Mouse (Mus musculus) brain, embryonic 18.5 days (tissue): ENCODE data around the gene Fars2.

ENCODE experiments used
- DNase-seq: peaks from one replicate; pipeline ENCODE4 v3.0.0-alpha.2; 2012; ENCODE audit warnings: low read depth, low spot score

Fars2 gene

DNA sequence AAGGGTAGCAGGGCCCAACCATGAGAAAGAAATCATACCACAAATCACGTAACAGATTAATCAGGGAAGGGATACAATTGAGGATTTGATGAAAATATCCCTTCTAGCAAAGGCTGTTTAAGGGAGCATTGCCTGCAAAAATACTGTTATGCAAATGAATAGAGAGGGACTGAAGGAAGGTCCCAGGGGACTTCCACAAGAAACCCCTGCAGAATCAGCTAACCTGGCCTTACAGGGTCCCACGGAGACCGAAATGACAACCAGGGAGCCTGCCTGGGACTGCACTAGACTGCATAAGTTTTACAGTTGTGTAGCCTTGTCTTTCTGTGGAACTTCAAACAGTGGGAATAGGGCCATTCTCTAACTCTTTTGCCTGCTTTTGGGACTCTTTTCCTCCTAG lies 98.8 kb downstream of the Fars2 start:
- DNase-seq = no peak

GRCm38 (mm10) chr13:36218347-36218746 lies 101.1 kb downstream of the Fars2 start:
- no peak for DNase-seq

DNA sequence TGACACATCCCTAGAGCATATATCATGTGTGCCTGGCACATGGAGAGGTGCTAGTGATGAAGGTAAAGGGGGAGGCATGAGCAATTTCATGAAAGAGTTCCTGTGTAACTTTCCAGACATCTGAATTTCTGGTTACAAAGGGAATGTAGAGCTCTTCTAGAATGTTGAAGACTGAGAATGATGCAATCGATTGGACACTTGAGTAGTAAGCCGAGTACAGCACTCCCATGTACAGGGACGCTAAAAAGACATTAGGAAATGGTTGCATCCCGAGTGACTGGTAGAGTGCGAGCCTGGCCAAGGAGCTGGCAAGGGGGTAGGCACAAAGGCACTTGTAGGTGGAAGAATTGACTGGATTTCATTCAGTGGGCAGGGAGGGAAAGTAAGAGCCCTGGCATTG lies 102.3 kb downstream of the Fars2 start:
- no peak for DNase-seq

DNA sequence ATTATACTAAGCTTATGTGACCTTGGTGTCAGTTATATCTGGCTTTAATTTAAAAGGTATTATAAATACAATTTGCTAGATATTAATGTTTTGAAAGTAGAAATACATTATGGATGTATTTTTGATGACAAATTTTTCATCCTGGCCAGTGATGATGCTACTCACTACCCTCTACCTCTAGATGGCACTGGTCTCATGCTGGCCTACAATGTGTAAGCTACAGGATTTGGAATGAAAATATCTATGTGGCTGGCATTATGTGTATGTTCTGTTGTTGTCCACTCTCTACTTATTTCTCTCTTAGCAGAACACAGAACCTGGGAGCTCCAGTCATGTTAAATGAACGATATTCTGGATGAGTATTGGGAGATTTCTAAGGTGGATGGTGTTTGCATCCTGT lies 104.7 kb downstream of the Fars2 start:
- DNase-seq = no peak

DNA sequence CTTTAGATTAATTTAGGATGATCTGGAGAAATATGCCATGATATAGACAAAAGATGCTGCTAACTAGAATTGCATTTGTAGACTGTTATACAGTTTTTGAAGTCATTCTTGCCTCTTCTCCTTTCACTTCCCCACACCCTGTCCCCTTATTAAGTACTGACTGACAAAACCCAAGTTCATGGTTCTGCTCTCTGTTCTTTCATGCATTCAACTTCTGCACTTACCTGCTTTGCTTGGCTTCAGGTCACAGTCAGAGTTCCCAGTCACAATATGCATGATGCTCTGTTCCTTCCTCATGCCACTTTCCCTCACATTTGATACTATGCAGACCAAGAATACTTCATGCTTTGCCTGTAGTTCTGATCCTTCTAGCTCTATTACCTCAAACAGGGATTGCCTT lies 105.5 kb downstream of the Fars2 start:
- DNase-seq = no peak

DNA sequence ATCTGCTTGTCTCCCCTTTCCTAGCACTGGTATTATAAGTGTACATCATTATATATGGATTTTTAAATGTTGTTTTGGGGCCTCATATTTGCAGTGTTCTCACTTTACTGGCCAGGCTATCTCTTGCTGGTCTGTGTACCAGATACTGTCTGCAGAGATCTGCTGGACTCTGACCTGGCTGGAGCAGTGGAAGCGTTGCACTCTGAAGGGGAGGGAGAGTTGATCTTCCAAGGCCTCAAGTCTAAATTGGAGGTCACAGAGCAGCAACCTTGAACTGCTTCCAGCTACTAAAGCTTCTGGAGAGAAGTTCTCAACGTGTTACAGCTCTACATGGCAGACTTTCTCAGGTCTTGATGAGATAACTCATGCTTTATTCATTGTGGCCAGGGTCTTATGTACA lies 107.2 kb downstream of the Fars2 start:
- DNase-seq = no peak

DNA sequence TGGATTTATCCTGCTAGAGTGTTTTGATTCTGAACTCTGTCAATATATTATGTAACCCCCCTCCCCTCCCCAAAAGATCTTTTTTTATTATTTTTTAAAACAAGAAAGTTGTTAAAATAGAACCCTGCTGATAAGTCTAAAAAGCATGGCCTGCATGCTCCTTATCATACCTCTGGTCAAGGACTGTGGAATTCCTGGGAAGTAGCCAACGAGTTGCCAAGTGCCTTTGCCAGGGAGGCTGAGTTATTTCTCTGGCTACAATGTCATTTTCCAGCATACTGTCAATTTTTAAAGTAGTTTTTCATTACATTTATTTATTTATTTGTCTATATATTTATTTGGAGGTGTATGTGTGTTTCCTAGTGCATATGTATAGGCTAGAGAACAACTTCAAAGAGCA lies 125.0 kb downstream of the Fars2 start:
- DNase-seq = no peak

GRCm38 (mm10) chr13:36253936-36254335 lies 136.7 kb downstream of the Fars2 start:
- DNase-seq = no peak

DNA sequence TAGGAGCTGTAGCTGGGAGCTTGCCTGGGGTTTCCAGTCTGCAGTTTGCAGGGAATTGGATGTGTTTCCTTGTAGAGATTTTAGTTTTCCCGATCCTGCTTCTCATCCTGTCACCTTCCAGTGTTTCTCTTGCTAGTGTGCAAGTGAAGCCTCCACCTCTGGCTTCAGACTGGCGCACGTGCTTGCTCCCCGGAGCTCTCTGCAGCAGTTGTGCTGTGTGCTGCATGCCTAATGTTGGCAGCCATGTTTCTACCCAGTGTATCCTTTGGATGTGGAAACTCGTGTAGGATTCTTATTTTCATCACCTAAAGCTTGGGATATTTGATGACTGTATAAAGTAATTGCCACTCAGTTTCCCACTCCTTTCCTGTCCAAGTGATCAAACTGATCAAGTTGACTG lies 140.0 kb downstream of the Fars2 start:
- DNase-seq = no peak

DNA sequence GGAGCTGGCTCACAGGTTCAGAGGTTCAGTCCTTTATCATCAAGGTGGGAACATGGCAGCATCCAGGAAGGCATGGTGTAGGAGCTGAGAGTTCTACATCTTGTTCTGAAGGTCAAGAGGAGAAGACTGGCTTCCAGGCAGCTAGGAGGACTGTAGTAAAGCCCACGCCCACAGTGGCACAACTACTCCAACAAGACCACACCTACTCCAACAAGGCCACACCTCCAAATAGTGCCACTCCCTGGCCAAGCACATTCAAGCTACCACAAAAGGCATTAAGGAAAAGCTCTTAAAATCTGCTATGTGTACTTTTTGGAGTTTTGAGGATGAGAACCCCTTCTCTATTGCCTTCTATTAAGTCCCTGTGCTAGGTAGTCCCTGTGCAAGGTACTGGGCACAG lies 142.5 kb downstream of the Fars2 start:
- DNase-seq = no peak

- DNase-seq = no peak
Observed at GRCm38 (mm10) chr13:36261299-36261698, 144.1 kb downstream of the Fars2 start.

DNA sequence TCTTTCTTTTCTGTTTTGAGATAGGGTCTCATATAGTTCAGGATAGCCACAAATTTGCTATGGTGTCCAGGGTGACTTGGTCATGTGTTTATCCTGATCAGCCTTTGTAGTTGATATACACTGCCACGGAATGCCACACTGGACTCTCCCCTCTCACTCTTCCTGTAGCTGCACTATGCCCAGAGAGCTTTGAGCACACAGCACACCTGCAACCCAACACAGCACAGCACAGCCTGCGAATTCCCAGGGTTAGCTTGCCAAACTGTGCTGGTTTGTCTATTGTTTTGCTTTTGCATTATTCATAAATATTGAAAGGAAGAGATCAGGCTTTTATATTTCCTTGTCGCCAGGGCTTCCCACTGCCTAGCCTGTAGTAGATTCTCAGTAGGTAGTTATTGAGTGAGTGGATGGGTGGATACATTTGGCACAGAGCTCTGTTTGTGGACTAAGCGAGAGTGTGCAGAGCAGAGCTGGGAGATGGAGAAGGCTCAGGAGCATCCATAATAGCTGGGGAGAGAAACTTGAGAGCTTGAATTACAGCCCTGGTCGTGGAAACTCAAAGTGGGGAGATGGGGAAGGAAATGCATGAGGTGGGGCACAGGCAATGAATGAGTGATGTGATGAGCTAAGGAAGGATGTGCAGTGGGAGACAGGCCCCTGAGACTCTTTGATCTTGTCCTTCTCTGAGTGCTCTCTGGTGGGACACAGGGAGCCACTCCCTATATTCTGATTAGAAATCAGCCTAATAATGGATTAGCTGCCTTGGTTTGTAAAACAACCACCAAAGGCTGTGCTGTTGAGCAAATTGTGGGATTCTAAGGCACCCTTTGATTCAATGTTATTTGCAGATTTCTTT lies 146.3 kb downstream of the Fars2 start:
- no peak for DNase-seq

DNA sequence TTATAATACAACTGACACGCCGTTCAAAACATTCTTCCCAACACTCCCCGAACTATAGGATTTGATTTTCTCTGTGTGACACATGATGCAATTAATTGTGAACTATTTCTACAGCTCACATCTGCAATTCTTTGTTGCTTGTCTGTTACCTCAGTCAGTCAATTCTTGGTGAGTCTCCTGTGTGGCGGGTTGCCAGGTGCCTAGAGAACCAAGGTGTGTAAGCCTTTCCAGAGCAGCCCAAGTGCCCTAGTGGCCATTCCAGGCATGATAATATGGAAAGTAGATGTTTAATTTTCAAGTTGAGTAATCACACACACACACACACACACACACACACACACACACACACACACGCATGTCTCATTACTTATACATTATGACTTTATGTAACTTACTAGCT lies 147.2 kb downstream of the Fars2 start:
- DNase-seq = peak; percentile 14

DNA sequence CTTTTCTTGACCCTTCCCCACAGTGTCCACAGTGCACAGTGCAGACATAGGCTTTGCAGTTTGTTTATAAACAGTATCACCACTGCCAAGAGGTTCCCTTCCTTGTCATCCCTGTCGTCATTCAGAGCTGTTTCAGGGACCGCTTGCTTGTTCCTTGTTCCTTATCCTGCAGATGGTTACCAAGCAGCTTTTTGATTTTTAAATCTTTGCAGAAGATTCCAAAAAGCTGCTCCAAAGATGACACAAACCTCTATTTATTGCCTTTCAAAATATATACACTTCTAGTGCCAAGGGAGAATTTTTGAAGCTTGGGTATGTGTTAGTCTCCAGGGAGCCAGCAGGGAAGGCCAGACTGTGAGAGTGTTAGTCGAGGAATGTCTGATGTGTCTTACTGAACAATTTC lies 148.1 kb downstream of the Fars2 start:
- peak; percentile 40 for DNase-seq

DNA sequence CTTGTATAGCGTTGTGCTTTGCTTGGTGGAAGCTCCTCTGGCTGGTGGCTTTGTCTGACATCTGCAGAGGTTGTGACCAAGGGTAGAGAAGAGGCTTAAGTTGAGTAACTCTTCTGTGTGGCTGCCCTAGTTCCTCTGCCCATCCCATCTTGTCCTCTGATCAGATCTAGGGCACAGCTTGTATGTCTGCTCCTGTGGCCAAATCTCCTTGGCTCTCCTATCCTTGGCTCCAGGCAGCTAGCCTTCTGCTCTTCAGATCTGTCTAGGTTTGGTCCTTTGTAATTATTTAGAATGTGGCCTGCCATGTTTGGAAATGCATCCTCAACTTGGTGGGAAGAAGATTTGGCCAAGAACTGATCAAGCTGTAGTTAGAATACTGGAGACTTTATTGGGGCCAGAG lies 150.2 kb downstream of the Fars2 start:
- no peak for DNase-seq

GRCm38 (mm10) chr13:36270867-36271266 lies 153.7 kb downstream of the Fars2 start:
- DNase-seq = no peak

DNA sequence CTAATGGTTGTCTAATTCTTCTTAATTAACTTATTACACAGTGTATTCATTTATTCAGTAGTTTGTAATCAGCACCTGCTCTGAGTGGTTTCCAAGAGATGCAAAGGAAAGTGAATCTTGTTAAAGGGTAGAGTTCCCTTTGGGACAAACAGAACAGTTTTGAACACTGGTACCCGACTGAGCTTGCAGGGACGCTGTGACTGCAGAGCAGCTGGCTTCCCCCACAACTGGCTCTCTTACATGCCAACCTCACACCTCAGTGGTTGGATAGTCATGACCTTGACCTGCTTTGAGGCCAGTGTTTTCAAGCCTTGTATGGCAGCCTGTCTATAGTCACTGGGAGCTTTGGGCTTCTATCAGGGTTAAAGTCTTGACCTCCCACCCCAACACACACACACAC lies 156.3 kb downstream of the Fars2 start:
- DNase-seq = no peak

GRCm38 (mm10) chr13:36276194-36276593 lies 159.0 kb downstream of the Fars2 start:
- no peak for DNase-seq

- peak; percentile 72 for DNase-seq
Observed at GRCm38 (mm10) chr13:36282018-36282417, 164.8 kb downstream of the Fars2 start.

- DNase-seq = peak; percentile 74
Observed at GRCm38 (mm10) chr13:36282785-36283544, 165.8 kb downstream of the Fars2 start.

DNA sequence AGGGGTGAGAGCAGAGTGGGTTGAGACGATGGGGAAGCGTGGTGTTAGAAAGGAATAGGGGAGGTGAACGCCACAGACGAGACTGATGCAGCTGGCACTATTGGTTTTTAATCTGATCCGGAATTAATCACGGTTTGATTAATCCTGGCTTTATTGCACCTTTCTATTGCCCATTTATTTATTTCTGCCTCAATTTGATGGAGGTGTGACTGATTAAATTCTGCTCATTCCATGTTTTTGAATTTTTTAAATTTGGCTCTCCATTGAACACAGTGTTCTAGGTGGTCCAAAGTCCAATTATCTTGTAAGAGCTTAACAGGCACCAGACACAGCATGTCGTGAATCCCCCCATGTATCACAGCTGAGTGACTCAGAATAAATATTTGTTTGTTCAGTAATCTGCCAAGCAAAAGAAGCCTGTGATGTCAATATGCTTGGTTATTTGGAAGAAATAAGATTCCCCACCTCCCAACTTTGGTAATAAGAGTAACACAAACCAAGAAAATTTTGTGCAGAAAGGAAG lies 166.4 kb downstream of the Fars2 start:
- DNase-seq = peak; percentile 37

DNA sequence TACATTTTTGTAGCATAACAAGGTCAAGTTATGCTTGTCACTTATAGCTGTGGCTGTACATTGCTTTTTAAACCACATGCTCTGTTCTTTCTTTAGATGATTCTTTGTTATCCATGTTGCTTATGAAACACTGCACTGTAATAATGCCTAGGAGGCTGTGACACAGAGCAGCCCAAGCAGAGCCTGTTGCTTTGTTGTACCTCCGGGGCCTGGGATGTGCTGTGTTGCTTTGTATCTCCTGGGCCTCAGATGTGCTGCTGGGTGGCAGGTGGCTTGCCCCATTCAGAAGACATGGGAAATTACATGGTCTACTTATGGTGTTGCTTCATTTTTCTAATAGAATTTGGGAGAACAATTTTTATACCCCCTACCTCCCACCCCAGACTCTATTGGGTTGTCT lies 166.9 kb downstream of the Fars2 start:
- no peak for DNase-seq

GRCm38 (mm10) chr13:36285235-36285634 lies 168.0 kb downstream of the Fars2 start:
- DNase-seq = no peak
